Mouse (Mus musculus): ENCODE results near the gene Cdk14.

DNA sequence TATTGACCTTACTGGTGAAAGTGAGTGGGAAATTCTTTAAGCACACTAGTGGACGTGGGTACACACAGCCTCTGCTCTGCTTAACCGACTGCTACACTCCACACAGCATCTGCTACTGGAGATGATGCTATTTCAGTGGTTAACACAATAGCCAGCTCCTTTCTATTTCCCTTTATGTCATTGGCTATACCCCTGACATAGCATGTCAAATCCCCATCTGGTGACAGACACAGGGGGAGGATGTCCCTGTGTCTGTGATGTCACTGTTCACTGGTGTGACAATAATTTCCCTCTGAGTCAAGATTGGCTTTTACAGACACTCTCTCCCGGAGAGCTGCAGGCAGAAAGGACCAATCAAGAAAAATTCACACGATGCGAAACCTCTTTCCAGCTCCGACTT lies 485.6 kb downstream of the Cdk14 start:
- TF ChIP-seq CTCF (conservative IDR thresholded peaks at IDR 0.05; ENCODE audit: insufficient read depth, insufficient read length, low read depth, low read length), result no peak
- TF ChIP-seq POLR2A (IDR thresholded peaks at IDR 0.05; ENCODE audit: low read depth, low read length), result no peak

All from kidney, adult 2 months (tissue).